Mouse (Mus musculus): ENCODE data around the gene Defa31. TPM values are rescaled to one million over a fixed set of nuclear protein-coding genes. Genes with fewer than 3 reads are reported as not detected.
"Not testable (repeated sequence)": the region's sequence is repeated elsewhere in the genome, so short reads cannot be mapped to it uniquely, and the experiment has no call there.

The Defa31 gene
- not detected in 2 replicates for polyA plus RNA-seq (2015; fragmentation: Nextera tagmentation; extraction: Ambion mirVana)

- H3K36me3 ChIP-seq (replicated peaks); H3K4me2 ChIP-seq; H3K4me3 ChIP-seq; ATAC-seq (replicated peaks); H3K27ac ChIP-seq; H3K9me3 ChIP-seq; H3K9ac ChIP-seq; H3K27me3 ChIP-seq (replicated peaks); H3K4me1 ChIP-seq: not testable (repeated sequence)
- no CpG with 5 or more reads among the region's 1 CpGs for WGBS
Measured at GRCm38 (mm10) chr8:21191314-21191713, at the start of gene Defa31. TSS of gene Defa31 (plus strand) at chr8:21191614.

- H3K27me3 ChIP-seq (replicated peaks); H3K9ac ChIP-seq; H3K4me2 ChIP-seq; ATAC-seq (replicated peaks); H3K9me3 ChIP-seq; H3K36me3 ChIP-seq (replicated peaks); H3K4me3 ChIP-seq; H3K4me1 ChIP-seq; H3K27ac ChIP-seq: not testable (repeated sequence)
- no CpG with 5 or more reads among the region's 1 CpGs for WGBS
Measured at GRCm38 (mm10) chr8:21161977-21162376, 29.4 kb upstream of the Defa31 start, which contains the start of gene Defa22. TSS of gene Defa22 (plus strand) at chr8:21162277.

- not testable (repeated sequence) for H3K27ac ChIP-seq; H3K36me3 ChIP-seq (replicated peaks); H3K4me3 ChIP-seq; H3K9ac ChIP-seq; ATAC-seq (replicated peaks); H3K9me3 ChIP-seq; H3K27me3 ChIP-seq (replicated peaks); H3K4me2 ChIP-seq; H3K4me1 ChIP-seq
- no CpG with 5 or more reads among the region's 1 CpGs for WGBS
Measured at GRCm38 (mm10) chr8:21201261-21201660, 9.8 kb downstream of the Defa31 start, which contains the start of gene Gm15293. TSS of gene Gm15293 (plus strand) at chr8:21201561.

Other genes starting within 250 kb of the Defa31 start
- gene AY761185, start 246.9 kb upstream of the Defa31 start, polyA plus RNA-seq (2015; fragmentation: Nextera tagmentation; extraction: Ambion mirVana): not detected in 2 replicates
- gene Defa21, start 166.1 kb upstream of the Defa31 start, polyA plus RNA-seq (2015; fragmentation: Nextera tagmentation; extraction: Ambion mirVana): not detected in 2 replicates
- not detected in 2 replicates for gene Defa23, start 136.6 kb upstream of the Defa31 start, polyA plus RNA-seq (2015; fragmentation: Nextera tagmentation; extraction: Ambion mirVana)
- gene Defa35, start 126.6 kb upstream of the Defa31 start, polyA plus RNA-seq (2015; fragmentation: Nextera tagmentation; extraction: Ambion mirVana): not detected in 2 replicates
- gene Defa25, start 107.2 kb upstream of the Defa31 start, polyA plus RNA-seq (2015; fragmentation: Nextera tagmentation; extraction: Ambion mirVana): not detected in 2 replicates
- not detected in 2 replicates for gene Gm14851, start 95.6 kb upstream of the Defa31 start, polyA plus RNA-seq (2015; fragmentation: Nextera tagmentation; extraction: Ambion mirVana)
- gene Defa30, start 57.0 kb upstream of the Defa31 start, polyA plus RNA-seq (2015; fragmentation: Nextera tagmentation; extraction: Ambion mirVana): not detected in 2 replicates
- gene Defa22, start 29.3 kb upstream of the Defa31 start, polyA plus RNA-seq (2015; fragmentation: Nextera tagmentation; extraction: Ambion mirVana): not detected in 2 replicates
- gene Gm15293, start 9.9 kb downstream of the Defa31 start, polyA plus RNA-seq (2015; fragmentation: Nextera tagmentation; extraction: Ambion mirVana): not detected in 2 replicates
- not detected in 2 replicates for gene Gm15292, start 58.1 kb downstream of the Defa31 start, polyA plus RNA-seq (2015; fragmentation: Nextera tagmentation; extraction: Ambion mirVana)
- gene Defa27, start 123.9 kb downstream of the Defa31 start, polyA plus RNA-seq (2015; fragmentation: Nextera tagmentation; extraction: Ambion mirVana): not detected in 2 replicates
- not detected in 2 replicates for gene Defa29, start 135.4 kb downstream of the Defa31 start, polyA plus RNA-seq (2015; fragmentation: Nextera tagmentation; extraction: Ambion mirVana)
- not detected in 2 replicates for gene Defa2, start 186.9 kb downstream of the Defa31 start, polyA plus RNA-seq (2015; fragmentation: Nextera tagmentation; extraction: Ambion mirVana)
- gene Defa33, start 200.2 kb downstream of the Defa31 start, polyA plus RNA-seq (2015; fragmentation: Nextera tagmentation; extraction: Ambion mirVana): not detected in 2 replicates
- not detected in 2 replicates for gene Defa36, start 235.8 kb downstream of the Defa31 start, polyA plus RNA-seq (2015; fragmentation: Nextera tagmentation; extraction: Ambion mirVana)

Measured in midbrain, embryonic 15.5 days (tissue).